Mouse (Mus musculus) ES-E14 (cell line): Measurements from ENCODE around the gene 1300017J02Rik. TPM values are rescaled to one million over a fixed set of nuclear protein-coding genes. Genes with fewer than 3 reads are reported as not detected.

Experiments
- DNase-seq: peaks from one replicate; pipeline ENCODE4 v3.0.0-alpha.2; 2013; ENCODE audit warnings: low read depth, low spot score
- H3K27ac ChIP-seq: 2 replicates; pipeline ENCODE4 v1.5.1; 2012; ENCODE audit warnings: low read depth, mild to moderate bottlenecking, low read length, moderate library complexity, mixed read lengths; ENCODE audit not compliant: poor library complexity, insufficient read depth, severe bottlenecking
- H3K36me3 ChIP-seq: 2 replicates; pipeline ENCODE4 v1.6.1; 2012; ENCODE audit warnings: mild to moderate bottlenecking, low read length, moderate library complexity, mixed read lengths; ENCODE audit not compliant: control insufficient read depth, poor library complexity, insufficient read depth, severe bottlenecking
- H3K4me1 ChIP-seq, 2 experiments: fragments of 150-350 bp in 1 of 2; sonication (generic) in 1 of 2; 2 replicates each; pipeline ENCODE4 v1.6.1; 2012; ENCODE audit warnings: low read length in 2 of 2, mild to moderate bottlenecking in 1 of 2, mixed read lengths in 1 of 2; ENCODE audit not compliant: control insufficient read depth in 2 of 2, insufficient read depth in 2 of 2, poor library complexity in 1 of 2
- H3K4me3 ChIP-seq, 2 experiments: fragments of 150-350 bp in 1 of 2; sonication (generic) in 1 of 2; 2 replicates each; pipeline ENCODE4 v1.5.1; 2012; ENCODE audit warnings: low read length in 2 of 2, low read depth in 1 of 2, mild to moderate bottlenecking in 1 of 2, mixed read lengths in 1 of 2; ENCODE audit not compliant: insufficient read depth in 1 of 2, poor library complexity in 1 of 2, severe bottlenecking in 1 of 2
- H3K9ac ChIP-seq: 2 replicates; pipeline ENCODE4 v1.6.1; 2012; ENCODE audit warnings: low read depth, mild to moderate bottlenecking, low read length, mixed read lengths; ENCODE audit not compliant: poor library complexity, insufficient read depth, severe bottlenecking
- H3K9me3 ChIP-seq: fragments of 150-350 bp; sonication (generic); 2 replicates; pipeline ENCODE4 v1.6.1; 2012; ENCODE audit warnings: low read depth, mild to moderate bottlenecking, low read length; ENCODE audit not compliant: control insufficient read depth, insufficient read depth
- CHD2 ChIP-seq: IDR thresholded peaks from 2 replicates; pipeline ENCODE4 v1.6.1; 2014; ENCODE audit warnings: mild to moderate bottlenecking, low read depth, low read length, inconsistent platforms
- HCFC1 ChIP-seq: IDR thresholded peaks from 2 replicates; pipeline ENCODE4 v1.6.1; 2012; ENCODE audit warnings: low read length, inconsistent platforms, borderline replicate concordance; ENCODE audit not compliant: insufficient read depth
- MAFK ChIP-seq: IDR thresholded peaks from 2 replicates; pipeline ENCODE4 v1.6.1; 2014; ENCODE audit warnings: mild to moderate bottlenecking, low read depth, low read length, inconsistent platforms; ENCODE audit not compliant: insufficient read depth
- ZC3H11A ChIP-seq: IDR thresholded peaks from 2 replicates; pipeline ENCODE4 v1.6.1; 2012; ENCODE audit warnings: low read depth, mild to moderate bottlenecking, inconsistent platforms, low read length, borderline replicate concordance
- ZNF384 ChIP-seq: IDR thresholded peaks from 2 replicates; pipeline ENCODE4 v1.6.1; 2012; ENCODE audit warnings: low read depth, low read length, inconsistent platforms
- in situ Hi-C, 2 experiments: fragments of 600-800 bp; cut with MboI; formaldehyde crosslinking; loops; one replicate each; pipeline ENCODE4 v1.15.1; 2025; ENCODE audit warnings: low sequenced_read_pairs in 2 of 2, inconsistent platforms in 1 of 2; ENCODE audit not compliant: unreplicated experiment in 2 of 2
- total RNA-seq: library from RNA; depleted of rRNA; stranded (reverse); fragments of 300-350 nt; gene quantifications from 2 replicates; pipeline ENCODE4 v1.2.3, GENCODE M21; 2012

The 1300017J02Rik gene
- total RNA-seq, 1 experiment: 3.1 TPM

DNA sequence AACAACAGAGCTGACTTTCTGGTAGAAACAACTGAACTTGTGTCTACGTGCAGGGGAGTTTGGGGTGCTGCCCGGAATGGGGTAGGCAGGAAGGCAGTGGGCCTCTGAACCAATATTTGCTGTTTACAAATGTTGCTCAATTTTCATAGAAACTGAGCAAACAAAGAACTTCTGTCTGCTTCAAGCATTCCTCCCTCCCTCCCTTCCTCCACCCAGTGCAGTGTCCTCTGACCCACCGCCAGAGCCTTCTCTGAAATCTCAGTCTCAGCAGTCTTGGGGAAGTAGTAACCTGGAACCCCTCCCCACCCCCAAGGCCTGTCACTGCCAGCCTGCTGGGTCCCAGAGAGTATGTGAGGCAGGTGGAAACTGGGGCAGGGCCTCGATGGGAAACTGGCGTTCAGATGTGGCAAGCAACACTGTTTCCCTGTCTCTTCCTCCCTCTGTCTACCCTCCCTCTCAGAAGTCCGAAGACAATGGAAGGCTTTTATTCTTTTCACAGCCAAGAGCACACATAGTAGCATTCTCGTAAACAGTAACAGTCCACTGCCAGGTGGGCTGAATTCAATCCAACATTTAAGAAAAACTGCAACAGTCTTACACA lies 70.2 kb downstream of the 1300017J02Rik start:
- Histone ChIP-seq H3K9ac (no peak overlapping the region), H3K4me1 (peaks cover 0 to 6% of the 10 kb centered on the region in 2 experiments; a peak in 1 of 4 replicates), H3K9me3 (no peaks in the 10 kb centered on the region), H3K4me3 (no peak overlapping the region), H3K36me3 (no peaks in the 10 kb centered on the region), H3K27ac (no peak overlapping the region)
- TF ChIP-seq ZNF384: no peak
- TF ChIP-seq CHD2: no peak
- no peak for DNase-seq
- in situ Hi-C loops: no loop called here

- H3K4me3 ChIP-seq: no peak overlapping the region
- H3K36me3 ChIP-seq: no peaks in the 10 kb centered on the region
- H3K9me3 ChIP-seq: no peaks in the 10 kb centered on the region
- no peak for DNase-seq
- TF ChIP-seq ZNF384 (no peak), CHD2 (no peak), MAFK (no peak), HCFC1 (no peak), ZC3H11A (no peak)
- in situ Hi-C loops: no loop called here
- H3K4me1 ChIP-seq: peaks cover 0 to 11% of the 10 kb centered on the region in 2 experiments; a peak in 1 of 4 replicates
- no peak overlapping the region for H3K9ac ChIP-seq
- H3K27ac ChIP-seq: no peak overlapping the region
These were observed 70.8 kb downstream of the 1300017J02Rik start for GRCm38 (mm10) chr9:103234059-103234458.

DNA sequence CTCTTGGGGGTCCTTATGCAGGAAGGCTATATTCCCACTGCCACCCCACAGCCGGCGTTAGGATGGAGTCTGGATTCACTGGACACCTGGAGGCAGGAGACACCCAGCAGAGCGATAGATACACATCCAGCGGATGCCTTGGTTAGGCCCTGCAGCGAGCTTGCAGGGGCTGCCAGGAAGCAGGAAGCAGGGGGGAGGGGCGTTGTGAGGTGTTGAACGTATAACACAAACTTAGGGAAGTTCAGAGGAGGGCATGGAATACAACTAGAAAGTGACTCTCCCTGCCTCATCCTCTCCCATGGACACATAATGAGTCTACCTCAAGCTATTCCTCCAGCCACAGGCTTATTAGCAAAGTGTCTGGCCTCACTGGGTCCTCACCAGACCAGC lies 71.9 kb downstream of the 1300017J02Rik start:
- no peak overlapping the region for H3K27ac ChIP-seq
- H3K4me1 ChIP-seq: peaks cover 0 to 12% of the 10 kb centered on the region in 2 experiments; a peak in 1 of 4 replicates
- no peaks in the 10 kb centered on the region for H3K9me3 ChIP-seq
- H3K4me3 ChIP-seq: no peak overlapping the region
- in situ Hi-C loops: no loop called here
- no peaks in the 10 kb centered on the region for H3K36me3 ChIP-seq
- no peak for DNase-seq
- TF ChIP-seq CHD2: no peak
- TF ChIP-seq MAFK: no peak
- no peak for TF ChIP-seq ZNF384
- TF ChIP-seq ZC3H11A: no peak
- no peak for TF ChIP-seq HCFC1
- no peak overlapping the region for H3K9ac ChIP-seq

- Histone ChIP-seq H3K9me3 (no peaks in the 10 kb centered on the region), H3K4me3 (no peak overlapping the region), H3K4me1 (peaks cover 0 to 12% of the 10 kb centered on the region in 2 experiments; a peak in 1 of 4 replicates), H3K9ac (no peak overlapping the region), H3K27ac (no peak overlapping the region), H3K36me3 (no peaks in the 10 kb centered on the region)
- TF ChIP-seq ZNF384 (no peak), ZC3H11A (no peak), MAFK (no peak), HCFC1 (no peak), CHD2 (no peak)
- DNase-seq: no peak
- in situ Hi-C loops: no loop called here
These were observed 72.5 kb downstream of the 1300017J02Rik start for GRCm38 (mm10) chr9:103232232-103233005.
